Mouse (Mus musculus): ENCODE data around the gene Ptges3l. TPM values are rescaled to one million over a fixed set of nuclear protein-coding genes. Genes with fewer than 3 reads are reported as not detected.

Gene Ptges3l
- polyA plus RNA-seq, 1 experiment = 5.3 TPM

- TF ChIP-seq POLR2A (IDR thresholded peaks at IDR 0.05; ENCODE audit: borderline replicate concordance, extremely low read depth, low read depth, low read length) (no peak), CTCF (IDR thresholded peaks at IDR 0.05; ENCODE audit: insufficient read depth, low read length) (no peak)
- peaks cover 3% of the 10 kb centered on the region; the same call in 1 of the 2 replicates for H3K4me1 ChIP-seq (ENCODE audit: control insufficient read depth, insufficient read depth, low read length)
- DNase-seq = no peak
- 84% methylated on average over 13 of the region's 13 CpGs for WGBS
- H3K4me3 ChIP-seq (replicated peaks; ENCODE audit: extremely low read depth, low read depth, low read length) = no peak overlapping the region
Measured at GRCm38 (mm10) chr11:101433396-101433795, 8.3 kb upstream of the Ptges3l start.

- 90% methylated on average over 9 of the region's 9 CpGs for WGBS
Measured at GRCm38 (mm10) chr11:101431327-101431726, 6.2 kb upstream of the Ptges3l start.

GRCm38 (mm10) chr11:101426165-101426564 is 1.0 kb upstream of the Ptges3l start:
- WGBS = 41% methylated on average over 8 of the region's 8 CpGs
- peaks cover 11% of the 10 kb centered on the region for H3K4me1 ChIP-seq (ENCODE audit: control insufficient read depth, insufficient read depth, low read length)
- no peak for DNase-seq
- TF ChIP-seq POLR2A (IDR thresholded peaks at IDR 0.05; ENCODE audit: borderline replicate concordance, extremely low read depth, low read depth, low read length) (no peak), CTCF (IDR thresholded peaks at IDR 0.05; ENCODE audit: insufficient read depth, low read length) (no peak)
- H3K4me3 ChIP-seq (replicated peaks; ENCODE audit: extremely low read depth, low read depth, low read length) = no peak overlapping the region

More at GRCm38 (mm10) chr11:101431327-101431726, 6.2 kb upstream of the Ptges3l start:
- Histone ChIP-seq H3K4me3 (replicated peaks; ENCODE audit: extremely low read depth, low read depth, low read length) (no peak overlapping the region), H3K4me1 (ENCODE audit: control insufficient read depth, insufficient read depth, low read length) (peaks cover 3% of the 10 kb centered on the region; the same call in 1 of the 2 replicates)
- TF ChIP-seq CTCF (IDR thresholded peaks at IDR 0.05; ENCODE audit: insufficient read depth, low read length) (no peak), POLR2A (IDR thresholded peaks at IDR 0.05; ENCODE audit: borderline replicate concordance, extremely low read depth, low read depth, low read length) (no peak)
- DNase-seq = no peak

- 4% methylated on average over 23 of the region's 23 CpGs for WGBS
- no peak for DNase-seq
- peaks cover 11% of the 10 kb centered on the region for H3K4me1 ChIP-seq (ENCODE audit: control insufficient read depth, insufficient read depth, low read length)
- H3K4me3 ChIP-seq (replicated peaks; ENCODE audit: extremely low read depth, low read depth, low read length) = peak within 1 kb of the TSS; percentile 80
- TF ChIP-seq CTCF (IDR thresholded peaks at IDR 0.05; ENCODE audit: insufficient read depth, low read length) (no peak), POLR2A (IDR thresholded peaks at IDR 0.05; ENCODE audit: borderline replicate concordance, extremely low read depth, low read depth, low read length) (no peak)
Measured at GRCm38 (mm10) chr11:101424105-101424851, 855 bp downstream of the Ptges3l start, which contains the start of gene Gm27029. TSS of gene Gm27029 (minus strand) at chr11:101424796.

GRCm38 (mm10) chr11:101420148-101420547 is 5.0 kb downstream of the Ptges3l start:
- Histone ChIP-seq H3K4me3 (replicated peaks; ENCODE audit: extremely low read depth, low read depth, low read length) (no peak overlapping the region), H3K4me1 (ENCODE audit: control insufficient read depth, insufficient read depth, low read length) (peaks cover 11% of the 10 kb centered on the region; the same call in 1 of the 2 replicates)
- no peak for TF ChIP-seq CTCF (IDR thresholded peaks at IDR 0.05; ENCODE audit: insufficient read depth, low read length)
- TF ChIP-seq POLR2A (IDR thresholded peaks at IDR 0.05; ENCODE audit: borderline replicate concordance, extremely low read depth, low read depth, low read length) = no peak
- 81% methylated on average over 5 of the region's 5 CpGs for WGBS
- DNase-seq = no peak

- TF ChIP-seq CTCF (IDR thresholded peaks at IDR 0.05; ENCODE audit: insufficient read depth, low read length) (0 out of 2 replicates have a peak, but pooled peaks have one; percentile 4), POLR2A (IDR thresholded peaks at IDR 0.05; ENCODE audit: borderline replicate concordance, extremely low read depth, low read depth, low read length) (no peak)
- Histone ChIP-seq H3K4me3 (replicated peaks; ENCODE audit: extremely low read depth, low read depth, low read length) (no peak overlapping the region), H3K4me1 (ENCODE audit: control insufficient read depth, insufficient read depth, low read length) (peaks cover 11% of the 10 kb centered on the region; the same call in 1 of the 2 replicates)
- 43% methylated on average over 3 of the region's 3 CpGs for WGBS
- DNase-seq = no peak
Measured at GRCm38 (mm10) chr11:101419610-101420009, 5.5 kb downstream of the Ptges3l start.

GRCm38 (mm10) chr11:101418991-101419390 is 6.1 kb downstream of the Ptges3l start:
- Histone ChIP-seq H3K4me1 (ENCODE audit: control insufficient read depth, insufficient read depth, low read length) (peaks cover 7% of the 10 kb centered on the region; the same call in 1 of the 2 replicates), H3K4me3 (replicated peaks; ENCODE audit: extremely low read depth, low read depth, low read length) (no peak overlapping the region)
- DNase-seq = no peak
- 60% methylated on average over 6 of the region's 6 CpGs for WGBS
- TF ChIP-seq CTCF (IDR thresholded peaks at IDR 0.05; ENCODE audit: insufficient read depth, low read length) (no peak), POLR2A (IDR thresholded peaks at IDR 0.05; ENCODE audit: borderline replicate concordance, extremely low read depth, low read depth, low read length) (no peak)

GRCm38 (mm10) chr11:101417101-101417855 is 7.9 kb downstream of the Ptges3l start, which contains the start of gene Aarsd1:
TSS of gene Aarsd1 (minus strand) at chr11:101417615.
- Histone ChIP-seq H3K4me1 (ENCODE audit: control insufficient read depth, insufficient read depth, low read length) (peaks cover 6% of the 10 kb centered on the region; the same call in 1 of the 2 replicates), H3K4me3 (replicated peaks; ENCODE audit: extremely low read depth, low read depth, low read length) (peak within 1 kb of the TSS; percentile 69)
- WGBS = under 1% methylated on average over 45 of the region's 45 CpGs
- DNase-seq = peak; percentile 89
- TF ChIP-seq CTCF (IDR thresholded peaks at IDR 0.05; ENCODE audit: insufficient read depth, low read length) (no peak), POLR2A (IDR thresholded peaks at IDR 0.05; ENCODE audit: borderline replicate concordance, extremely low read depth, low read depth, low read length) (0 out of 2 replicates have a peak, but pooled peaks have one; percentile 58)

GRCm38 (mm10) chr11:101416433-101417100 is 8.6 kb downstream of the Ptges3l start:
- TF ChIP-seq POLR2A (IDR thresholded peaks at IDR 0.05; ENCODE audit: borderline replicate concordance, extremely low read depth, low read depth, low read length) (no peak), CTCF (IDR thresholded peaks at IDR 0.05; ENCODE audit: insufficient read depth, low read length) (no peak)
- WGBS = 2% methylated on average over 11 of the region's 11 CpGs
- Histone ChIP-seq H3K4me1 (ENCODE audit: control insufficient read depth, insufficient read depth, low read length) (peaks cover 6% of the 10 kb centered on the region; the same call in 1 of the 2 replicates), H3K4me3 (replicated peaks; ENCODE audit: extremely low read depth, low read depth, low read length) (peak overlapping the region; percentile 69)
- no peak for DNase-seq

Data from lung, adult 2 months (tissue).